Mouse (Mus musculus): ENCODE results near the gene Slc25a3. TPM values are rescaled to one million over a fixed set of nuclear protein-coding genes. Genes with fewer than 3 reads are reported as not detected.

Slc25a3 gene
- polyA plus RNA-seq, 1 experiment, result 550 TPM

GRCm38 (mm10) chr10:91169414-91170065 is 45.7 kb upstream of the Slc25a3 start:
- Histone ChIP-seq H3K4me3 (ENCODE audit: low read depth, low read length) (peak overlapping the region; percentile 97), H3K9ac (ENCODE audit: low read depth, poor library complexity, severe bottlenecking) (peak overlapping the region; percentile 98), H3K36me3 (ENCODE audit: control insufficient read depth, insufficient read depth, low read length, poor library complexity, severe bottlenecking) (peaks cover 22% of the 10 kb centered on the region), H3K4me1 (ENCODE audit: control insufficient read depth, insufficient read depth, low read length) (no peaks in the 10 kb centered on the region), H3K27me3 (ENCODE audit: control insufficient read depth, insufficient read depth, low read length, poor library complexity, severe bottlenecking) (no peaks in the 10 kb centered on the region), H3K27ac (ENCODE audit: insufficient read depth, low read length) (no peak overlapping the region), H3K9me3 (replicated peaks; ENCODE audit: control insufficient read depth, insufficient read depth, low read length, poor library complexity, severe bottlenecking) (no peaks in the 10 kb centered on the region)
- TF ChIP-seq POLR2A (IDR thresholded peaks at IDR 0.05; ENCODE audit: insufficient read depth, low read length) (no peak), CTCF (IDR thresholded peaks at IDR 0.05; ENCODE audit: low read depth, low read length) (no peak), EP300 (IDR thresholded peaks at IDR 0.05; ENCODE audit: insufficient read depth, low read depth, low read length) (no peak)

- TF ChIP-seq CTCF (IDR thresholded peaks at IDR 0.05; ENCODE audit: low read depth, low read length), result no peak
- no peak for TF ChIP-seq EP300 (IDR thresholded peaks at IDR 0.05; ENCODE audit: insufficient read depth, low read depth, low read length)
- no peak for TF ChIP-seq POLR2A (IDR thresholded peaks at IDR 0.05; ENCODE audit: insufficient read depth, low read length)
- Histone ChIP-seq H3K27me3 (ENCODE audit: control insufficient read depth, insufficient read depth, low read length, poor library complexity, severe bottlenecking) (no peaks in the 10 kb centered on the region), H3K9ac (ENCODE audit: low read depth, poor library complexity, severe bottlenecking) (0 out of 2 replicates have a peak overlapping the region, but pooled peaks have one; percentile 46), H3K36me3 (ENCODE audit: control insufficient read depth, insufficient read depth, low read length, poor library complexity, severe bottlenecking) (peaks cover 41% of the 10 kb centered on the region), H3K9me3 (replicated peaks; ENCODE audit: control insufficient read depth, insufficient read depth, low read length, poor library complexity, severe bottlenecking) (no peaks in the 10 kb centered on the region), H3K4me1 (ENCODE audit: control insufficient read depth, insufficient read depth, low read length) (no peaks in the 10 kb centered on the region), H3K27ac (ENCODE audit: insufficient read depth, low read length) (no peak overlapping the region), H3K4me3 (ENCODE audit: low read depth, low read length) (no peak overlapping the region)
Observed at GRCm38 (mm10) chr10:91167352-91167751, 43.5 kb upstream of the Slc25a3 start.

GRCm38 (mm10) chr10:91166890-91167289 is 43.0 kb upstream of the Slc25a3 start:
- no peaks in the 10 kb centered on the region for H3K9me3 ChIP-seq (replicated peaks; ENCODE audit: control insufficient read depth, insufficient read depth, low read length, poor library complexity, severe bottlenecking)
- peaks cover 45% of the 10 kb centered on the region for H3K36me3 ChIP-seq (ENCODE audit: control insufficient read depth, insufficient read depth, low read length, poor library complexity, severe bottlenecking)

GRCm38 (mm10) chr10:91165850-91166249 is 42.0 kb upstream of the Slc25a3 start:
- Histone ChIP-seq H3K27me3 (ENCODE audit: control insufficient read depth, insufficient read depth, low read length, poor library complexity, severe bottlenecking) (no peaks in the 10 kb centered on the region), H3K9ac (ENCODE audit: low read depth, poor library complexity, severe bottlenecking) (no peak overlapping the region), H3K4me1 (ENCODE audit: control insufficient read depth, insufficient read depth, low read length) (no peaks in the 10 kb centered on the region), H3K4me3 (ENCODE audit: low read depth, low read length) (no peak overlapping the region), H3K9me3 (replicated peaks; ENCODE audit: control insufficient read depth, insufficient read depth, low read length, poor library complexity, severe bottlenecking) (no peaks in the 10 kb centered on the region), H3K36me3 (ENCODE audit: control insufficient read depth, insufficient read depth, low read length, poor library complexity, severe bottlenecking) (peaks cover 56% of the 10 kb centered on the region), H3K27ac (ENCODE audit: insufficient read depth, low read length) (no peak overlapping the region)
- TF ChIP-seq POLR2A (IDR thresholded peaks at IDR 0.05; ENCODE audit: insufficient read depth, low read length), result no peak
- TF ChIP-seq EP300 (IDR thresholded peaks at IDR 0.05; ENCODE audit: insufficient read depth, low read depth, low read length), result no peak
- no peak for TF ChIP-seq CTCF (IDR thresholded peaks at IDR 0.05; ENCODE audit: low read depth, low read length)

More at GRCm38 (mm10) chr10:91166890-91167289, 43.0 kb upstream of the Slc25a3 start:
- Histone ChIP-seq H3K27me3 (ENCODE audit: control insufficient read depth, insufficient read depth, low read length, poor library complexity, severe bottlenecking) (no peaks in the 10 kb centered on the region), H3K4me1 (ENCODE audit: control insufficient read depth, insufficient read depth, low read length) (no peaks in the 10 kb centered on the region), H3K9ac (ENCODE audit: low read depth, poor library complexity, severe bottlenecking) (0 out of 2 replicates have a peak overlapping the region, but pooled peaks have one; percentile 46), H3K4me3 (ENCODE audit: low read depth, low read length) (no peak overlapping the region), H3K27ac (ENCODE audit: insufficient read depth, low read length) (no peak overlapping the region)
- TF ChIP-seq POLR2A (IDR thresholded peaks at IDR 0.05; ENCODE audit: insufficient read depth, low read length) (no peak), CTCF (IDR thresholded peaks at IDR 0.05; ENCODE audit: low read depth, low read length) (no peak), EP300 (IDR thresholded peaks at IDR 0.05; ENCODE audit: insufficient read depth, low read depth, low read length) (no peak)

GRCm38 (mm10) chr10:91164491-91164890 is 40.6 kb upstream of the Slc25a3 start:
- H3K9ac ChIP-seq (ENCODE audit: low read depth, poor library complexity, severe bottlenecking), result no peak overlapping the region
- H3K4me1 ChIP-seq (ENCODE audit: control insufficient read depth, insufficient read depth, low read length), result no peaks in the 10 kb centered on the region
- no peaks in the 10 kb centered on the region for H3K9me3 ChIP-seq (replicated peaks; ENCODE audit: control insufficient read depth, insufficient read depth, low read length, poor library complexity, severe bottlenecking)
- TF ChIP-seq EP300 (IDR thresholded peaks at IDR 0.05; ENCODE audit: insufficient read depth, low read depth, low read length) (no peak), CTCF (IDR thresholded peaks at IDR 0.05; ENCODE audit: low read depth, low read length) (no peak), POLR2A (IDR thresholded peaks at IDR 0.05; ENCODE audit: insufficient read depth, low read length) (no peak)
- no peak overlapping the region for H3K27ac ChIP-seq (ENCODE audit: insufficient read depth, low read length)
- H3K4me3 ChIP-seq (ENCODE audit: low read depth, low read length), result no peak overlapping the region
- no peaks in the 10 kb centered on the region for H3K27me3 ChIP-seq (ENCODE audit: control insufficient read depth, insufficient read depth, low read length, poor library complexity, severe bottlenecking)
- H3K36me3 ChIP-seq (ENCODE audit: control insufficient read depth, insufficient read depth, low read length, poor library complexity, severe bottlenecking), result peaks cover 64% of the 10 kb centered on the region

GRCm38 (mm10) chr10:91162511-91163163 is 38.8 kb upstream of the Slc25a3 start:
- Histone ChIP-seq H3K4me3 (ENCODE audit: low read depth, low read length) (no peak overlapping the region), H3K4me1 (ENCODE audit: control insufficient read depth, insufficient read depth, low read length) (no peaks in the 10 kb centered on the region), H3K27ac (ENCODE audit: insufficient read depth, low read length) (no peak overlapping the region), H3K9me3 (replicated peaks; ENCODE audit: control insufficient read depth, insufficient read depth, low read length, poor library complexity, severe bottlenecking) (no peaks in the 10 kb centered on the region), H3K27me3 (ENCODE audit: control insufficient read depth, insufficient read depth, low read length, poor library complexity, severe bottlenecking) (no peaks in the 10 kb centered on the region), H3K36me3 (ENCODE audit: control insufficient read depth, insufficient read depth, low read length, poor library complexity, severe bottlenecking) (peaks cover 76% of the 10 kb centered on the region), H3K9ac (ENCODE audit: low read depth, poor library complexity, severe bottlenecking) (no peak overlapping the region)
- TF ChIP-seq CTCF (IDR thresholded peaks at IDR 0.05; ENCODE audit: low read depth, low read length) (no peak), EP300 (IDR thresholded peaks at IDR 0.05; ENCODE audit: insufficient read depth, low read depth, low read length) (no peak), POLR2A (IDR thresholded peaks at IDR 0.05; ENCODE audit: insufficient read depth, low read length) (no peak)

All from ES-Bruce4 (cell line).